Mouse (Mus musculus) lung, postnatal 0 days (tissue): ENCODE results near the gene Col6a3.

Source experiments
- CTCF ChIP-seq: IDR thresholded peaks from 2 replicates; pipeline ENCODE4 v1.5.1; 2016; ENCODE audit warnings: antibody characterized with exemption, mild to moderate bottlenecking
- EP300 ChIP-seq: IDR thresholded peaks from 2 replicates; pipeline ENCODE4 v1.6.1; 2016; ENCODE audit warnings: antibody characterized with exemption, mild to moderate bottlenecking, control low read depth

DNA sequence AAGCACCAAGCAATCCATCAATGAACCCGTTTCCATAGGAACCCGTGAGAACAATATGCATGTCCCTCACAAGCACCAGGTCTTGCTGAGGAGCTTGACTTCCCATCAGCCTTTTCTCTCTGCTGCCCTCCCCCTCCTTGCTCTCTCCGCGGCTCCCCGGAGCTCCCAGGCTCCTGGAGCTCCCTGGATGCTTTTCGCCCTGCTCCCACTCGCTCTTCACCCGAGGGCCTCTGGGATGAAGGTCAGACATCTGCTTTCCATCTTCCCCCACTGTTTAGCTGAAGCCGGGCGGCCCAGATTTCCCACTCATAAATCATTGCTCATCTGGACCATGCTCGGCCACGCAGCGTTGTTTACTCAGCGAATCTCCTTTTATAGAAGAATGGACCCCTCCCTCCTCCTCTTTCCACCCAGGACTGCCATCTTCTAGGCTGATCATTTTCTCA lies 99.8 kb downstream of the Col6a3 start:
- TF ChIP-seq CTCF = no peak
- TF ChIP-seq EP300 = no peak
